Mouse (Mus musculus) small intestine, adult 2 months (tissue): ENCODE data around the gene Emc10.

Experiments
- CTCF ChIP-seq: fragments of 200-500 bp; IDR thresholded peaks from 2 replicates; pipeline ENCODE4 v1.5.1; 2012; ENCODE audit warnings: low read depth, mild to moderate bottlenecking, control low read depth, inconsistent platforms, low read length, moderate library complexity, mixed read lengths; ENCODE audit not compliant: insufficient replicate concordance, insufficient read length; ENCODE audit errors: extremely low read depth
- POLR2A ChIP-seq: fragments of 200-500 bp; IDR thresholded peaks from 2 replicates; pipeline ENCODE4 v1.6.1; 2012; ENCODE audit warnings: low read depth, mild to moderate bottlenecking, control low read depth, inconsistent platforms, low read length, moderate library complexity

DNA sequence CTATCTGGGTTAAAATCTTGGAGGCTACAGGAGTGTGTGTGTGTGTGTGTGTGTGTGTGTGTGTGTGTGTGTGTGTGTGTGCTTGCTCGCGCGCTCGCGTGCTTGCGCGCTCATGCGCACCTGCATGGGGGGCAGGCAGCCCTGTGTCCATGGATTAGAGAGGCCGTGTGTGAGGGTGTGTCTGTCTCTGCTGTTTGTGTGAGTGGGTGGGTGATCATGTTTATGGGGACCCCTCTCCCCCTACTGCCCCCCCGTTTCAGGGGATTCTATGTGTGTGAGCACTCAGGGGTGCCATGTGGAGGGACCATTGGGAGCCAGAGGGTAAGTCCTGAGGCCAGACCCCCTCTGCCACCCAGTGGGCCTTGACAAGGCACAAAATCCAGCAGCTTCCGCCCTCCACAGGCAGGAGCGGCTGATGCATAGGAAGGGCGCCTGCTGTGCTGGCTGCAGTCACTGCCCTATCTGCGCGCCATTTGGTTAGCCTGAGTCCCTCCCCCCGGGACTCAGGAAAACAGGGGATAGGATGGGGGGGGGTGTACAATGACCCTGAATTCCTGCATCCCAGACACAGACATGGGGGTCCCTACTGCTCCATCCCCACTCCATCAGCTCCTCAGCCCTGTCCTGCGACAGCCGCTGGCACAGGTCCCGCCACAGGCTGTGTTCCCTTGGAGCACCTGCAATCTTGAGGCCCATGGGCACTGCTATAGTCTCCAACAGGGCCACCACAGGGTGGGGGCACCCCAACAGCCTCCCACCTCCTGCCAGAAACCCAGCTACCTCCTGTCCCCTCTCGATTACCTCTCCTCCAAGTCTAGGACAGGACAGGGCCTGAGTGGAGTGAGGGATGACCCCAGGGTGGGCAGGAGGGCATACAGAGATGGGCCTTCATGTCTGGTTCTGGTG, 52.8 kb downstream of the Emc10 start:
- TF ChIP-seq CTCF (no peak), POLR2A (no peak)
